Mouse (Mus musculus) left cerebral cortex, postnatal 10 days (tissue): ENCODE results near the gene Gm9117. TPM values are rescaled to one million over a fixed set of nuclear protein-coding genes. Genes with fewer than 3 reads are reported as not detected.
"Not testable (repeated sequence)": the region's sequence is repeated elsewhere in the genome, so short reads cannot be mapped to it uniquely, and the experiment has no call there.

Source experiments
- DNase-seq, 2 experiments: peaks; one replicate each; pipeline ENCODE4 v3.0.0; 2021 to 2022; ENCODE audit warnings: low spot score in 2 of 2, mixed read lengths in 1 of 2; ENCODE audit errors: extremely low spot score in 1 of 2
- intact Hi-C: fragments of 180-260 bp; cut with DNase I; formaldehyde crosslinking; loops from one replicate; pipeline ENCODE4 v1.15.1; 2025
- total RNA-seq, 2 experiments: library from RNA; stranded (reverse); gene quantifications; 2 replicates each; pipeline ENCODE4 v1.2.3; 2021

Gm9117 gene
- not detected for total RNA-seq

DNA sequence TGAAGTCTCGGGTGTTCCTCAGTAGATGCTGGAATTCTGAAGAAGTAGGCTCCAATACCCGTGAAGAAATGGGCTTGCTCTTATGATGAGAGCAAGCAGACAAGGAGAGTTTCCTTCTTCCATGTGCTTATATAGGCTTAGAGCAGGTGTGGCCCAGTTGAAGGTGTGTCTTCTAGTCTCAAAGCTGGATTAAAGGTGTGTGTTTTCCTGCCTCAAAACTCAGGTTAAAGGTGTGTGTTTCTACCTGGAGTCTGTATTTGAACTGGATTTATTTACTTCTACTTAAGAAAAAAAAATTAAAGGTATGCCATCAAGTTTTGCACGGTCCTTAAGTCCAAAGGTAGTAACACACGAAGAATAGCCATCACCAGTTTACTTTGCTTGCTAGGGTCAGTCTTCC lies at the start of gene Gm9117:
Gm9117 (minus strand) TSS at position 101 of the 400 bp plus-strand sequence.
- DNase-seq, intact Hi-C loops: not testable (repeated sequence)

DNA sequence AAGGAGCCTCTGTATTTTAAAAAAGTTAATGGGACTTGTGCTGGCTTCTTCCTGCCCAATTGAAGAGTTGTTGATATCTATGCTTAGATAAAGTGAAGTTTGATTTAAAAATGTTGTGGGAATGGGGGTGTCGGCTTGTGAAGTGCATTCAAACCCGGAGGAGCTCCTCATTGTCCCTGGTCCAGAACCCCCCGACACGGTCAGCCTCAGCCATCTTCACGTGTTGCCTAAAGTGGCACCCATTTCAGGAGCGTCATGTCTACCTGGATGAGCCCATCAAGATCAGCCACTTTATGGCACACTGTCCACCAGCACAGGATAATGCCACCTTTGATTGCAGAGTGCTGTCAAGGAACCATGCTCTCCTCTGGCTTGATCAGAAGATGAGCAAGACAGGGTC lies 25.6 kb upstream of the Gm9117 start:
- intact Hi-C loops, DNase-seq: not testable (repeated sequence)

DNA sequence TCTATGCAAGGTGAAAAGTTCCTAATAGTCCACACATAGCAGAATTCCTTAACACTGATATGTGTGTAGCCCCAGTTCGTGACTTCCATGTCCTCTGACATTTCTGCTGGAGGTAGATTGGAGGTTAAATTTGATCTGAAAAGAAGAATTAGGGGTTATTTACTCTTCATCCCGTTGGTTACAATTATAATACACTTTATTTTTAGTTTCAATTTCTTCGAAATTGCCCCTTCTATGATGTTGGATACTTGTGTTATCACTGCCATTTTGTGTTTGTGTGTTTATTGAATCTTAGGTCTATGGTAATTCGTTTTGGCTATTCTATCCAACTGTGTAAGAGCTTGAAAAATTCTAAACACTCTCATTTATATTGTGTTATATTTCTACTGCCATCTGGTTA lies 17.9 kb upstream of the Gm9117 start, which contains the start of gene Tdpoz5:
Tdpoz5 (minus strand) TSS at position 101 of the 400 bp plus-strand sequence.
- intact Hi-C loops, DNase-seq: not testable (repeated sequence)

DNA sequence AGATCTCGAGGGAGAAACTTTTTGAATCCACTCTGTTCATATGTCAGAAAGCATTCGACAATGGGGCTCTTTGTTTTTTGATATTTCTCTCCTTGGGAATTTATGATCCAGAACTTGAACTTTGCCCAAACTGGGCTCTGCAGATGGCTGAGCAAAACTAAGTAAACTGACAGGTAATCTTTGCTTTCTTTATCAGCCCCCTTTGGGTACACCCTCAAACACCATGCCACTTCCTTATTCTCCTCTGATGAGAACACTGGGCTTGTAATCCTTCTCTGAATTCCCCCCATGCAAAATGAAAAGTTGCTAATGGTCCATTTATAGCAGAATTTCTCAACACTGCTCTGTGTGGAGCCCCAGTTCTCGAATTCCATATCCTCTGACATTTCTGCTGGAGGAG lies 5.0 kb downstream of the Gm9117 start:
- DNase-seq, intact Hi-C loops: not testable (repeated sequence)

Other genes with a start within 250 kb of the Gm9117 start
- gene Gm5773, start 170.5 kb downstream of the Gm9117 start, total RNA-seq: not detected
- not detected for gene Tdpoz4, start 147.1 kb downstream of the Gm9117 start, total RNA-seq
- not detected for gene Tdpoz3, start 117.5 kb downstream of the Gm9117 start, total RNA-seq
- gene Tdpoz5, start 17.8 kb upstream of the Gm9117 start, total RNA-seq: not detected
- not detected for gene Gm9125, start 111.3 kb upstream of the Gm9117 start, total RNA-seq
- gene Gm10697, start 129.1 kb upstream of the Gm9117 start, total RNA-seq: not detected
- not detected for gene Gm10696, start 234.7 kb upstream of the Gm9117 start, total RNA-seq